Comparison of ENCODE assay signal across 8 mouse cellular contexts in the genomic region with DNA sequence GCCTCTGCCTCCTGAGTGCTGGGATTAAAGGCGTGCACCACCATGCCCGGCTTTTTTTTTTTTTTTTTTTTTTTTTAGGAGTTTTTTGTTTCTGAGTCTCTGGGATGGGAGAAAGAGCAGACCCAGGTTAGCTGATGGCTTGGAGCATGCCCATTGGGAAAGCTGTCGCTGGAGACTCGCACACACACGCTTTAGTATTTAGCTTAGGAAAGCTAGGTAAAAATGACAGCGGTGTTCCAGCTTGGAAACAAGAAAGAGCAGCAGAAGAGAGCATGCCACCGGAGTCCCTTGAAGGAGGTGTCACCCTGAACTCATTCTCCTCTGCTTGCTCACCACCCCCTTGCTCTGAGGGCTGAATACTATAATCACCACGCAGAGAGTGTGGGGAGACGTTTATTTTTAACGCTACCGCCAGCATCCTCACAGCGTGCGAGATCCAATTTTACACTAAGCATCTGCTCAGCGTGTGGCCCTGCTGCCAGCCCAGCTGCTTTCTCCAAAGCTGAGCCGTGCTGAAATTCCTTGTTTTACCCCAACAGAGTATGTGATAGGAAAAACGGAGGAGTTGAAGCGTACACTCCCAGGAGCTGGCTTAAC.
A peak's percentile ranks its signal among the peaks of the same experiment; 100 is the strongest.
DNase-seq lines count a peak whose midpoint lies in the region; ATAC-seq lines count a peak whose summit lies in the region.

No protein-coding gene starts in this region.

- 10% methylated on average over 15 of the region's 17 CpGs for WGBS in forebrain, embryonic 15.5 days
- WGBS in liver, embryonic 13.5 days (ENCODE audit: insufficient replicate concordance): 46% methylated on average over 17 of the region's 17 CpGs
- 36% methylated on average over 16 of the region's 17 CpGs for WGBS in stomach, embryonic 15.5 days

- H3K27me3 ChIP-seq in forebrain, embryonic 15.5 days: 0 out of 2 replicates have a peak, but pooled peaks cover 5% of the 10 kb centered on the region
- H3K27me3 ChIP-seq in liver, embryonic 13.5 days: no peaks in the 10 kb centered on the region
- H3K27me3 ChIP-seq in stomach, embryonic 15.5 days (replicated peaks): no peaks in the 10 kb centered on the region

- DNase-seq in gastrocnemius, postnatal 10 days: peak; percentile 27
- DNase-seq in gastrocnemius, postnatal 25 days: no peak
- peak; percentile 40 for DNase-seq in c-Kit-positive CD71-positive TER-119-positive erythroid progenitor cells, embryonic 14.5 days (ENCODE audit: low spot score)
- DNase-seq in layer of hippocampus, adult 11-12 months (ENCODE audit: low spot score): peak; percentile 86
- no peak for DNase-seq in liver, embryonic 13.5 days
- no peak for DNase-seq in spleen, postnatal 4 days (ENCODE audit: low spot score in 2 of 2)

- H3K27ac ChIP-seq in forebrain, embryonic 15.5 days (replicated peaks): peak overlapping the region; percentile 39; the same call in 1 of the 2 replicates
- peak overlapping the region; percentile 98 for H3K27ac ChIP-seq in liver, embryonic 13.5 days
- H3K27ac ChIP-seq in stomach, embryonic 15.5 days: peak overlapping the region; percentile 1

- peaks cover 7% of the 10 kb centered on the region for H3K4me1 ChIP-seq in forebrain, embryonic 15.5 days
- H3K4me1 ChIP-seq in liver, embryonic 13.5 days (replicated peaks): peaks cover 35% of the 10 kb centered on the region
- H3K4me1 ChIP-seq in stomach, embryonic 15.5 days: 0 out of 2 replicates have a peak, but pooled peaks cover 8% of the 10 kb centered on the region

- H3K4me2 ChIP-seq in forebrain, embryonic 15.5 days (replicated peaks): peak overlapping the region; percentile 16
- H3K4me2 ChIP-seq in liver, embryonic 13.5 days: peak overlapping the region; percentile 56
- peak overlapping the region; percentile 11; the same call in 1 of the 2 replicates for H3K4me2 ChIP-seq in stomach, embryonic 15.5 days

- H3K9me3 ChIP-seq in forebrain, embryonic 15.5 days: no peaks in the 10 kb centered on the region
- no peaks in the 10 kb centered on the region for H3K9me3 ChIP-seq in liver, embryonic 13.5 days (replicated peaks)
- H3K9me3 ChIP-seq in stomach, embryonic 15.5 days: no peaks in the 10 kb centered on the region

- peak overlapping the region; percentile 2; the same call in 1 of the 2 replicates for H3K4me3 ChIP-seq in forebrain, embryonic 15.5 days
- no peak overlapping the region for H3K4me3 ChIP-seq in liver, embryonic 13.5 days (replicated peaks)
- no peak overlapping the region for H3K4me3 ChIP-seq in stomach, embryonic 15.5 days (replicated peaks)

- peak; percentile 95 for ATAC-seq in forebrain, embryonic 15.5 days (replicated peaks)
- ATAC-seq in liver, embryonic 13.5 days (ENCODE audit: low read depth): peak; percentile 24
- ATAC-seq in stomach, embryonic 15.5 days (ENCODE audit: insufficient read depth, low FRiP score, low read depth): no peak; the same call in 1 of the 2 replicates

- no peaks in the 10 kb centered on the region for H3K36me3 ChIP-seq in forebrain, embryonic 15.5 days
- H3K36me3 ChIP-seq in liver, embryonic 13.5 days: no peaks in the 10 kb centered on the region
- no peaks in the 10 kb centered on the region for H3K36me3 ChIP-seq in stomach, embryonic 15.5 days

- no peak overlapping the region for H3K9ac ChIP-seq in forebrain, embryonic 15.5 days (replicated peaks)
- peak overlapping the region; percentile 70 for H3K9ac ChIP-seq in liver, embryonic 13.5 days
- H3K9ac ChIP-seq in stomach, embryonic 15.5 days: no peak overlapping the region

Comparison
In these comparisons a context has a peak if more than half of its experiments do, and no peak if none do; other contexts are left out.
1. DNase-seq: peak in gastrocnemius, postnatal 10 days (single experiment), c-Kit-positive CD71-positive TER-119-positive erythroid progenitor cells, embryonic 14.5 days (single experiment) and layer of hippocampus, adult 11-12 months (single experiment); none in gastrocnemius, postnatal 25 days (single experiment), liver, embryonic 13.5 days (single experiment) and spleen, postnatal 4 days (0 of 2).
2. H3K27ac ChIP-seq: peak in every context shown above with its lines; median percentile 98 in liver, embryonic 13.5 days; 39 in forebrain, embryonic 15.5 days; 1 in stomach, embryonic 15.5 days.
3. Peak in every context shown above with its lines, with median percentiles within 50 percentile points of each other: H3K4me2 ChIP-seq.